Mouse (Mus musculus): ENCODE measurements at regions not wholly inside any gene's neighbourhood (a gene's known extent, or its start where the extent isn't known, plus 50 kb on each side); places are given as distances from the start of the nearest gene placed in this dataset.
A peak's percentile ranks its signal among the peaks of the same experiment; 100 is the strongest.

GRCm38 (mm10) chr16:74984207-74984606 is 572.6 kb upstream of the Robo2 start:
- 88% methylated on average over 1 of the region's 1 CpGs for WGBS

GRCm38 (mm10) chr16:74966099-74966498 is 554.5 kb upstream of the Robo2 start:
- WGBS, result 73% methylated on average over 4 of the region's 4 CpGs
- DNase-seq (ENCODE audit: low read depth, low spot score), result no peak

More at GRCm38 (mm10) chr16:74984207-74984606, 572.6 kb upstream of the Robo2 start:
- no peak for DNase-seq (ENCODE audit: low read depth, low spot score)

- WGBS, result 49% methylated on average over 4 of the region's 4 CpGs
- DNase-seq (ENCODE audit: low read depth, low spot score), result no peak
Measured at GRCm38 (mm10) chr16:74929739-74930138, 518.1 kb upstream of the Robo2 start.

- WGBS, result 40% methylated on average over 7 of the region's 7 CpGs
- DNase-seq (ENCODE audit: low read depth, low spot score), result no peak
Measured at GRCm38 (mm10) chr16:74900835-74901234, 489.2 kb upstream of the Robo2 start.

- 56% methylated on average over 1 of the region's 1 CpGs for WGBS
- DNase-seq (ENCODE audit: low read depth, low spot score), result no peak
Measured at GRCm38 (mm10) chr16:74887724-74888123, 476.1 kb upstream of the Robo2 start.

GRCm38 (mm10) chr16:74878603-74879002 is 467.0 kb upstream of the Robo2 start:
- 36% methylated on average over 3 of the region's 3 CpGs for WGBS
- DNase-seq (ENCODE audit: low read depth, low spot score), result peak; percentile 6

- DNase-seq (ENCODE audit: low read depth, low spot score), result no peak
Measured at GRCm38 (mm10) chr16:74873756-74874155, 462.1 kb upstream of the Robo2 start.

GRCm38 (mm10) chr16:74857752-74858151 is 446.1 kb upstream of the Robo2 start:
- WGBS, result 14% methylated on average over 2 of the region's 2 CpGs
- DNase-seq (ENCODE audit: low read depth, low spot score), result no peak

- DNase-seq (ENCODE audit: low read depth, low spot score), result no peak
- WGBS, result 89% methylated on average over 2 of the region's 2 CpGs
Measured at GRCm38 (mm10) chr16:74840006-74840405, 428.4 kb upstream of the Robo2 start.

GRCm38 (mm10) chr16:74814386-74814785 is 402.8 kb upstream of the Robo2 start:
- no peak for DNase-seq (ENCODE audit: low read depth, low spot score)
- WGBS, result 67% methylated on average over 3 of the region's 3 CpGs

GRCm38 (mm10) chr16:74809154-74809825 is 397.7 kb upstream of the Robo2 start:
- DNase-seq (ENCODE audit: low read depth, low spot score), result no peak
- WGBS, result 70% methylated on average over 7 of the region's 7 CpGs

- no peak for DNase-seq (ENCODE audit: low read depth, low spot score)
- 80% methylated on average over 2 of the region's 2 CpGs for WGBS
Measured at GRCm38 (mm10) chr16:74806775-74807174, 395.1 kb upstream of the Robo2 start.

- WGBS, result 12% methylated on average over 7 of the region's 7 CpGs
- DNase-seq (ENCODE audit: low read depth, low spot score), result no peak
Measured at GRCm38 (mm10) chr16:74801296-74801695, 389.7 kb upstream of the Robo2 start.

- DNase-seq (ENCODE audit: low read depth, low spot score), result no peak
- WGBS, result 52% methylated on average over 2 of the region's 2 CpGs
Measured at GRCm38 (mm10) chr16:74796303-74796653, 384.7 kb upstream of the Robo2 start.

GRCm38 (mm10) chr16:74795360-74796302 is 384.0 kb upstream of the Robo2 start:
- 66% methylated on average over 5 of the region's 5 CpGs for WGBS
- no peak for DNase-seq (ENCODE audit: low read depth, low spot score)

GRCm38 (mm10) chr16:74785365-74786119 is 373.9 kb upstream of the Robo2 start:
- WGBS, result 89% methylated on average over 9 of the region's 9 CpGs

GRCm38 (mm10) chr16:74780388-74780787 is 368.8 kb upstream of the Robo2 start:
- DNase-seq (ENCODE audit: low read depth, low spot score), result no peak
- WGBS, result 82% methylated on average over 2 of the region's 2 CpGs

More at GRCm38 (mm10) chr16:74785365-74786119, 373.9 kb upstream of the Robo2 start:
- DNase-seq (ENCODE audit: low read depth, low spot score), result no peak

- DNase-seq (ENCODE audit: low read depth, low spot score), result no peak
- 89% methylated on average over 4 of the region's 4 CpGs for WGBS
Measured at GRCm38 (mm10) chr16:74768264-74768663, 356.6 kb upstream of the Robo2 start.

- no peak for DNase-seq (ENCODE audit: low read depth, low spot score)
- 47% methylated on average over 6 of the region's 6 CpGs for WGBS
Measured at GRCm38 (mm10) chr16:74756720-74757345, 345.2 kb upstream of the Robo2 start.

GRCm38 (mm10) chr16:74750900-74751299 is 339.3 kb upstream of the Robo2 start:
- WGBS, result 15% methylated on average over 3 of the region's 3 CpGs
- no peak for DNase-seq (ENCODE audit: low read depth, low spot score)

Measured in large intestine, adult 2 months (tissue).